Mouse (Mus musculus) limb, embryonic 11.5 days (tissue): ENCODE measurements around the gene Itga3. TPM values are rescaled to one million over a fixed set of nuclear protein-coding genes. Genes with fewer than 3 reads are reported as not detected.
A peak's percentile ranks its signal among the peaks of the same experiment; 100 is the strongest.

Experiments
- ATAC-seq: fragments of 200-750 bp; cut with Nextera tagmentation; 2 replicates; pipeline ENCODE4 v1.8.0; 2017; ENCODE audit warnings: low read depth; ENCODE audit not compliant: insufficient number of reproducible peaks, low FRiP score, low TSS enrichment
- DNase-seq: peaks from one replicate; pipeline ENCODE4 v3.0.0-alpha.2; 2015; ENCODE audit warnings: low spot score
- H3K27ac ChIP-seq: fragments of 300-500 bp; sonication (generic); replicated peaks from 2 replicates; pipeline ENCODE4 v1.5.1; 2014; ENCODE audit warnings: low read depth, mild to moderate bottlenecking, low read length
- H3K27me3 ChIP-seq: fragments of 300-500 bp; sonication (generic); 2 replicates; pipeline ENCODE4 v1.6.1; 2014; ENCODE audit warnings: mild to moderate bottlenecking, low read length, mixed read lengths; ENCODE audit not compliant: control insufficient read depth, insufficient read depth
- H3K36me3 ChIP-seq: fragments of 300-500 bp; sonication (generic); 2 replicates; pipeline ENCODE4 v1.6.1; 2014; ENCODE audit warnings: mild to moderate bottlenecking, low read length, moderate library complexity, mixed read lengths; ENCODE audit not compliant: control insufficient read depth, insufficient read depth
- H3K4me1 ChIP-seq: fragments of 300-500 bp; sonication (generic); 2 replicates; pipeline ENCODE4 v1.6.1; 2014; ENCODE audit warnings: low read length, mixed read lengths; ENCODE audit not compliant: control insufficient read depth, insufficient read depth
- H3K4me2 ChIP-seq: fragments of 300-500 bp; sonication (generic); 2 replicates; pipeline ENCODE4 v1.6.1; 2014; ENCODE audit warnings: low read depth, mild to moderate bottlenecking, moderate library complexity; ENCODE audit not compliant: severe bottlenecking
- H3K4me3 ChIP-seq: fragments of 300-500 bp; sonication (generic); 2 replicates; pipeline ENCODE4 v1.5.1; 2014; ENCODE audit warnings: low read depth, low read length
- H3K9ac ChIP-seq: fragments of 300-500 bp; sonication (generic); 2 replicates; pipeline ENCODE4 v1.6.1; 2014; ENCODE audit warnings: mild to moderate bottlenecking, low read length
- H3K9me3 ChIP-seq: fragments of 300-500 bp; sonication (generic); 2 replicates; pipeline ENCODE4 v1.6.1; 2016; ENCODE audit warnings: low read length; ENCODE audit not compliant: control insufficient read depth
- WGBS: fragments of 180-500 bp; shearing (Covaris S2); extraction: QIAGEN DNeasy Blood & Tissue Kit; methylation state at CpG from one replicate; pipeline ENCODE4 v1.1.7; 2014; 5-methylcytosine and 5-hydroxymethylcytosine counted together
- polyA plus RNA-seq: library from polyadenylated mRNA; unstranded; fragments of >200 nt; fragmentation: Nextera tagmentation; extraction: Ambion mirVana; gene quantifications from 2 replicates; pipeline ENCODE4 v1.2.1, GENCODE M21; 2014

Gene Itga3
- polyA plus RNA-seq, 1 experiment from 2014 or later = 5.7 TPM

DNA sequence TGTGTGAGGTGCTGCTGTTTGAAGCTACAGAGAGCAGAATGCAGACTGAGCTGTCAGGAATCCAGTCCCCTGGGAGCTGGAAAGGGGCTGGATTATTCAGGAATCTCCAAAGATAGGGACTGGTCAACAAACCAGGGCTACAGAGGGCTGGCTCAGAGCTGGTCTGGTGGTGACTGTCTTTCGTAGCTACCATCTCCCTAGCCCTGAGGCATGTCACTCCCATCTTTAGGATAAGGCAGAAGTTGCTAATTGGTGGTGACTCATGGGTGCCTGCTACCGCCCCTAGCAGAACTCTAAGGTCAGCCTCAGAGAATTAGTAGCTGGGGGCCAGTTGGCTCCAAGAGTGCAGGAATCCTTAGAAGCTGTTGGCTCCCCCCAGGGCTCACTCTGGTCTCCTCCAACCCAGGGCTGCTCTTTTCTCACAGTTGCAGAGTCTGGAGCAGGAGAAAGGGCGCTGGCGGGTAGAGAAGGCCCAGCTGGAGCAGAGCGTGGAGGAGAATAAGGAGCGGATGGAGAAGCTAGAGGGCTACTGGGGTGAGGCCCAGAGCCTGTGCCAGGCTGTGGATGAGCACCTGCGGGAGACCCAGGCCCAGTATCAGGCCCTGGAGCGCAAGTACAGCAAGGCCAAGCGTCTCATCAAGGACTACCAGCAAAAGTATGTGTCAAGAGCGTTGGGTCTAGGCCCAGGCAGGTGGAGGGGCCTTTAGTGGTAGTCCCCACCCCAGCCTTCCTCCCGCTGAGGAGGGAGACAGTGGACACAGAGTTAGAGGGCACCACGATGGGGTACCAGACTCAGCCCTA lies 72.3 kb downstream of the Itga3 start:
- H3K36me3 ChIP-seq = peaks cover 37% of the 10 kb centered on the region
- ATAC-seq = no peak
- no peak overlapping the region for H3K9ac ChIP-seq
- 82% methylated on average over 12 of the region's 12 CpGs for WGBS
- H3K4me2 ChIP-seq = no peak overlapping the region
- H3K4me3 ChIP-seq = no peak overlapping the region
- no peak for DNase-seq
- H3K27ac ChIP-seq = no peak overlapping the region
- no peaks in the 10 kb centered on the region for H3K9me3 ChIP-seq
- H3K4me1 ChIP-seq = peaks cover 25% of the 10 kb centered on the region
- no peaks in the 10 kb centered on the region for H3K27me3 ChIP-seq

- Histone ChIP-seq H3K4me3 (no peak overlapping the region), H3K4me2 (no peak overlapping the region), H3K36me3 (peaks cover 42% of the 10 kb centered on the region), H3K9ac (no peak overlapping the region), H3K9me3 (no peaks in the 10 kb centered on the region), H3K4me1 (peaks cover 19% of the 10 kb centered on the region), H3K27me3 (no peaks in the 10 kb centered on the region), H3K27ac (no peak overlapping the region)
- no peak for DNase-seq
- 89% methylated on average over 8 of the region's 8 CpGs for WGBS
- no peak for ATAC-seq
Measured at GRCm38 (mm10) chr11:95002705-95003104, 73.9 kb downstream of the Itga3 start.

DNA sequence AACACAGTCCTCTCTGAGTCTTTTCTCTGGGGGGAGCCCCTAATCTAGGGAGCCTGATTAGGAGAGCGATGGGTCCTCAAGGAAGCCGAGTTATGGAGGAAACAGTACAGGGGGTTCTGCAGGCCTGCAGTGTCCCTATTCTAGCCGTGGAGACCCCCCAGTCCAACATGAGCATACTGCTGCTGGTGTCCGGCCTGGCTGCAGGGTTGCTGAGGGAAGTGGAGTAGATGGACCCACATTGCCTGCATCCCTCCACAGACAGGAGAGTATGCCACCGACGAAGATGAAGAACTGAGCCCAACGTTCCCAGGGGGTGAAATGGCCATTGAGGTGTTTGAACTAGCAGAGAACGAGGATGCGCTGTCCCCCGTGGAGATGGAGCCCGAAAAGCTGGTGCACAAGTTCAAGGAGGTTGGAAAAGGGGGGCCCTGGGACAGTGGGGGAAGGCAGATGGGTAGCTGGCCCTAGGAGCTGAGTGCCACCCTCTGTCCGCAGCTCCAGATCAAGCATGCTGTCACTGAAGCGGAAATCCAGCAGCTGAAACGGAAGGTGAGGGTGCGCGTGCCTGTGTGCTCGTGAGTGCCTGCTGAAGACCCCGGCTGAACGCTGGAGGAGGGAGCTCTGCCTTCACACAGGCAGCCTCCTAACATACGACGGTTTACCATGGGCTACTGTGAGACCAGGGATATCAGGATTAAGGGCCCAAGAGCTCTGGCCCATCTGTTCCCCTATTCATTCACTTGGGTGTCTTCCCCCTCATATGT lies 74.8 kb downstream of the Itga3 start:
- no peaks in the 10 kb centered on the region for H3K9me3 ChIP-seq
- H3K4me2 ChIP-seq = no peak overlapping the region
- no peaks in the 10 kb centered on the region for H3K27me3 ChIP-seq
- DNase-seq (no peak), ATAC-seq (no peak)
- H3K4me3 ChIP-seq = no peak overlapping the region
- WGBS = 90% methylated on average over 21 of the region's 21 CpGs
- no peak overlapping the region for H3K9ac ChIP-seq
- peaks cover 15% of the 10 kb centered on the region for H3K4me1 ChIP-seq
- H3K36me3 ChIP-seq = peaks cover 48% of the 10 kb centered on the region
- H3K27ac ChIP-seq = no peak overlapping the region

DNA sequence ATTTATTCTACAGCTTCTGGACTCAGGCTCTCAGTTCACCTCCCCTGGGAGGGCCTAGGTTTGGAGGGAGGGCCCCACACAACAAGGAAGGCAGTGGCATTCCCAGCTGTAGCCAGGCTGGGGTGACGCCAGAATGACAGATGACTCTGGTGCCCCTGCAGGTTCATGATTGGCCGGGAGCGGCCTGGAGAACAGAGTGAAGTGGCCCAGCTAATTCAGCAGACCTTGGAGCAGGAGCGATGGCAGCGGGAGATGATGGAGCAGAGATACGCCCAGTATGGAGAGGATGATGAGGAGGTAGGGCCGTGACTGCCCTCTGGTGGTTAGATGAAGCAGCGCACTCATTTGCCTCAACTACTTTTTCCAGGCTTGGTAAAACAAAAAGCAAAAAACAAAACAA lies 75.5 kb downstream of the Itga3 start:
- Histone ChIP-seq H3K9ac (no peak overlapping the region), H3K9me3 (no peaks in the 10 kb centered on the region), H3K27me3 (no peaks in the 10 kb centered on the region), H3K4me3 (no peak overlapping the region), H3K4me1 (peaks cover 11% of the 10 kb centered on the region), H3K4me2 (no peak overlapping the region), H3K27ac (0 out of 2 replicates have a peak overlapping the region, but pooled peaks have one; percentile 5), H3K36me3 (peaks cover 52% of the 10 kb centered on the region)
- 3% methylated on average over 8 of the region's 8 CpGs for WGBS
- DNase-seq = peak; percentile 78
- ATAC-seq = peak; percentile 41; the same call in 1 of the 2 replicates

DNA sequence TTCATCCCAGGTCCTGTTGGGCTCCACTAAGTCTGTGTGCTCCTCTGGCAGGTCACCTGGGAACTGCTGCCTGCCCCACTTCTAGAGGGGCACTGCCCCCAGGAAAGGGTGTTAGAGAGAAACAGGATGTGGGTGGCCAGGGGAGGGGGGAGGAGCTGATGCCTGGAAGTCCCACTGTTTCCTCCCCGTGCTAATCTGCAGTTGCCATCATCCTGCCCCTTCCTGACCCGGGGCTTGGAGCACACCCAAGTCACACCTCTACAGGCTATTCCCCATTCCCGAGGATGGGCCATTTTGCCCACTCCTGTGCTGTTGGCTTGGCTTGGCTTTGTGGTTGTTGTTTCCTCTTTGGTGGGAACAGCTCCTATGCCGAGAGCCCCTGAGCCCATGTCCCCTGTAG lies 76.1 kb downstream of the Itga3 start:
- Histone ChIP-seq H3K9me3 (no peaks in the 10 kb centered on the region), H3K4me1 (peaks cover 9% of the 10 kb centered on the region), H3K27me3 (no peaks in the 10 kb centered on the region), H3K4me3 (no peak overlapping the region), H3K36me3 (peaks cover 54% of the 10 kb centered on the region), H3K4me2 (no peak overlapping the region), H3K9ac (peak overlapping the region; percentile 47), H3K27ac (peak overlapping the region; percentile 5; the same call in 1 of the 2 replicates)
- DNase-seq (no peak), ATAC-seq (no peak)
- WGBS = 27% methylated on average over 4 of the region's 4 CpGs

DNA sequence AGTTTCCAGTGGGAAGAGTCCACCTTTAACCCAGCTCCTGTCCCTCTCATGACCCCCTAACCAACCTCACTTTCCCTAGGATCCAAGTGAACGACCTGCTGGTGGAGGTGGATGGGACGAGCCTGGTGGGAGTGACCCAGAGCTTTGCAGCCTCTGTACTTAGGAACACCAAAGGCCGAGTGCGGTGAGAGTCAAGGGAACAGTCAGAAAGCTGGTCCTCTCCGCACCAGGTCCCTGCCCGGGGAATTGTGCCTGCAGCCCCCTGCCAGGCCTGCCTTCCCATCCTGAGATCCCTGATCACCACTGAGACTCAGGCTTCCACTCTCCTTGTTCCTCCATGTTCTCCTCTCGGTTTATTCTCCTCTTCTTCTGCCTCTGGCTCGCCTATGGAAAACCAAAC lies 76.5 kb downstream of the Itga3 start:
- H3K4me1 ChIP-seq = peaks cover 13% of the 10 kb centered on the region
- H3K27ac ChIP-seq = no peak overlapping the region; the same call in 1 of the 2 replicates
- peak overlapping the region; percentile 47 for H3K9ac ChIP-seq
- H3K27me3 ChIP-seq = no peaks in the 10 kb centered on the region
- H3K9me3 ChIP-seq = no peaks in the 10 kb centered on the region
- H3K4me3 ChIP-seq = no peak overlapping the region
- WGBS = 65% methylated on average over 8 of the region's 8 CpGs
- ATAC-seq = no peak
- no peak for DNase-seq
- no peak overlapping the region for H3K4me2 ChIP-seq
- H3K36me3 ChIP-seq = peaks cover 52% of the 10 kb centered on the region

GRCm38 (mm10) chr11:94998041-94998531 lies 78.5 kb downstream of the Itga3 start:
- Histone ChIP-seq H3K36me3 (peaks cover 44% of the 10 kb centered on the region), H3K4me1 (peaks cover 33% of the 10 kb centered on the region)
- WGBS = 91% methylated on average over 16 of the region's 16 CpGs

DNA sequence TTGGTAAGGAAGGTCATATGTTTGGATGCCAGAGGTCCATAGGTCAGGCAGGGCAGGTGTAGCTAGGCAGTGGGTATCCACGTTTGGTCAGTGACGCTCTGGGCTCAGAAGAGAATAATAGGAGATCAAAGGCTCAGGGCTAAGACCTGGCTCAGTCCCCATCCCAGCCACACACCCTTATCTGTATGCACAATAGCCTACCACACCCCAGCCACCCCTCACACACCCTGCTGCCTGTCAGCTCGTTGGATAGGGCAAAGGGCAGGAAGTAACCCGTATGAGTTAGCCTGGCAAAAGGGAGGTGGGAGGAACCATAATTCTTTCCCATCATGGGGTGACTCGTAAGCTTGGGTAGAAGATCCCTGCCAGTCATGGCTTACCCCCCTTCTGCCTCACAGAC lies 79.0 kb downstream of the Itga3 start:
- Histone ChIP-seq H3K4me1 (peaks cover 38% of the 10 kb centered on the region), H3K4me3 (no peak overlapping the region), H3K36me3 (peaks cover 42% of the 10 kb centered on the region), H3K27me3 (no peaks in the 10 kb centered on the region), H3K9ac (no peak overlapping the region), H3K27ac (no peak overlapping the region), H3K9me3 (no peaks in the 10 kb centered on the region), H3K4me2 (no peak overlapping the region)
- DNase-seq (no peak), ATAC-seq (no peak)
- 67% methylated on average over 5 of the region's 5 CpGs for WGBS

More at GRCm38 (mm10) chr11:94998041-94998531, 78.5 kb downstream of the Itga3 start:
- ATAC-seq (no peak), DNase-seq (no peak)
- Histone ChIP-seq H3K9ac (no peak overlapping the region), H3K9me3 (no peaks in the 10 kb centered on the region), H3K27ac (no peak overlapping the region), H3K4me3 (peak overlapping the region; percentile 3; the same call in 1 of the 2 replicates), H3K4me2 (0 out of 2 replicates have a peak overlapping the region, but pooled peaks have one; percentile 7), H3K27me3 (no peaks in the 10 kb centered on the region)
